Mouse (Mus musculus) right cerebral cortex, adult 2 months (tissue): ENCODE data around the gene Pih1d1.

Experiments used
- DNase-seq, 2 experiments: peaks; one replicate each; pipeline ENCODE4 v3.0.0; 2021 to 2022; ENCODE audit warnings: low spot score in 2 of 2

Pih1d1 gene

DNA sequence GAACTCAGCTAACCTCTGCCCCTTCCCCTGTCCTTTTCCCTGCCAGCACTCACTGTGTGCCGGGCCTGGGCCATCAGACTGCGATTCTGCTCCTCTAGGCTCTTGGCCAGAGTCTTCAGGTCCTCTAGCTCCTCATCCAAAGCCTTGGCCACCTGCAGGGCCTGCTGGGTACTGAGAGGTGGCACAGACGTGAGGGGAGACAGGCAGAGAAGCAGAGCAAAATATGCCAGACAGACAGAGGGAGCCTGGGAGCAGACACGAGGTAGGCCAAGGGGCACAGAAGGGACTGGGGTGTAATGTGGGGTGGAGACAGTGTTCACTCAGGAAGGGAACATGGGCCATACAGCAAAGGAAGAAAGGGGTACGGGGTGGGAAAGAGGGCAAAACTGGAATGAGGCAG is 39.3 kb downstream of the Pih1d1 start:
- DNase-seq, result no peak

DNA sequence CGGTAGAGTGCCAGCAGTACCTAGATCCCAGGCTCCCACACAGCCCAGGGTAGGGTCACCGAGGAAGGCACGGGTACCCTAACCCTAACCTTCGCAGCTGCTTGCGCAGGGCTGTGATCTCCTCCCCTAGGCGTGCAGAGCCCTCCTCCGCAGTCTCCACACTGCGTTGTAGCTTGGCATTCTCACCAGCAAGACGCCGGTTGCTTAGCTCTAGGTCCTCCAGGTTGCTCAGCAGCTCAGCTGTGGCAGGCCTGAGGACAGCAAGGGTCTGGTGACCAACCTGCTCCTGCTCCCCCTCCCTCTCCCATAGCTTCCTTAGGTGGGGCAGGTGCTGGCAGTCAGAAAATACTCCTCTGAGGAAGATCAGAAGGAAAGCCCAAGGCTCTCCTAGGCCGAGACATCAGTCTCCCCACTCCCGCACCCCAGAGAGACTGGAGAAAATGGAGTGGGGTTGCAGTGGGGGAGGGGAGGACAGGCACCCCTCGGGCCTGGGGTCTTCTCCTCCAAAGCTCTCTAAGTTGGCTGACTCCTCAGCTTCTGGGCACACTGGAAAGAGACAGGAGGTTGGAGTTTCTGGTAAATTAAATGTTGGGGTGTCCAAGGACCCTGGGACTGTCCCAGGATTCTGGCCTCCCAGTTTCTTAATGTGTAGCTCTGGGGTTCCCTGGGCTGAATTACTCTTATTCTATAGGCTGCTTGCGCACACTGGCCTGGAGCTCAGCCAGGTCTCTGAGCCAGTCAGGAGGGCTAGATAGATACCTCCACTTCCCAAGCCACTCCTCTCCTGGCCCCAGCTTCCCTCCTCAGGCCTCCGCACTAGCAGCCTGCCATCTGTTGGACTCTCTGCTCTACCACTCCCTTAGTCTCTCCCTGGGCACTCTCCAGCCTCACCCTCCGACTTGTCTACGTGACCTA is 40.0 kb downstream of the Pih1d1 start:
- DNase-seq, result no peak

DNA sequence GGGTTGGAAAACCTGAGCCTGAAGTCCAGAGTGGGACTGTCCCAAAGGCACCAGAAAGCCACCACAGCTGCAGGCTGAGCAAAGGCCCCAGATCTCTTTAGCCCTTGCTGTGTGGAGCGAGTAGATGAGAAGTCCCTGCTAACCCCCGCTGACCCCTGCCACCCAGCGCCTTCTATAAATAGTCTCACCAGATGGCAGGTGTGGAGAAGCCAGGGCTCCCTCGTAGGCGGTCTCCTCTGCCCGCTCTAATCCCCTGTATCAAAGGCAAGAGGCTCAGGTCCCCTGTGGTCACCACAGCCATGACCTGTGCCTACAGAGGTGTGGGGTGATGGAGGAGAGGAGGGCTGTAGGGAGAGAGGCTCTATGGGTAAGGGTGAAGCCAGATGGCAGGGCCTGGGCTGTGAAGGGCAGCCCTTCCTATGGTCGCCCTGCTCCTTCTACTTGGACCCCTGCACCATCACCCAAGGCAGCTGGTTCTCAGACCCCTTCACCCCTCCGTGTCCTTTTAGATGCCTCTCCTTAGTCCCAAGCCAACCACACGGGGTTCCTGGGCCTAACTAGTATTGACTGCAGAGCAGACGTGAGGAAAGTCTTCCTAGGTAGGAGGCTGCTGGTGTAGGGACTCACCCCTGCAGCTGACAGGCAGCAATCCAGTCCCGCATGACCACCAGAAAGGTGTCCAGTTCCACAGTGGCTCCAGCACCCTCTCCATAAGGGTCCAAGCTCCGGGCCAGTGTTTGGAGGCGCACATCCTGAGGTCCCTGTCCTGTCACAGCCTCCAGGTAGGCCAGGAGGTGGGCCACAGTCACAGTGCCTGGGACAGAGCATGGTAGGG is 41.5 kb downstream of the Pih1d1 start:
- DNase-seq, result no peak

GRCm38 (mm10) chr7:45196176-45196535 is 42.1 kb downstream of the Pih1d1 start:
- no peak for DNase-seq

- DNase-seq, result no peak
Observed at GRCm38 (mm10) chr7:45196994-45197393, 42.9 kb downstream of the Pih1d1 start.

GRCm38 (mm10) chr7:45198435-45198834 is 44.3 kb downstream of the Pih1d1 start:
- DNase-seq, result peak; percentile 75 to 83

GRCm38 (mm10) chr7:45198961-45199360 is 44.9 kb downstream of the Pih1d1 start:
- peak; percentile 46 to 67 for DNase-seq

- no peak for DNase-seq
Observed at GRCm38 (mm10) chr7:45202654-45203053, 48.6 kb downstream of the Pih1d1 start.

DNA sequence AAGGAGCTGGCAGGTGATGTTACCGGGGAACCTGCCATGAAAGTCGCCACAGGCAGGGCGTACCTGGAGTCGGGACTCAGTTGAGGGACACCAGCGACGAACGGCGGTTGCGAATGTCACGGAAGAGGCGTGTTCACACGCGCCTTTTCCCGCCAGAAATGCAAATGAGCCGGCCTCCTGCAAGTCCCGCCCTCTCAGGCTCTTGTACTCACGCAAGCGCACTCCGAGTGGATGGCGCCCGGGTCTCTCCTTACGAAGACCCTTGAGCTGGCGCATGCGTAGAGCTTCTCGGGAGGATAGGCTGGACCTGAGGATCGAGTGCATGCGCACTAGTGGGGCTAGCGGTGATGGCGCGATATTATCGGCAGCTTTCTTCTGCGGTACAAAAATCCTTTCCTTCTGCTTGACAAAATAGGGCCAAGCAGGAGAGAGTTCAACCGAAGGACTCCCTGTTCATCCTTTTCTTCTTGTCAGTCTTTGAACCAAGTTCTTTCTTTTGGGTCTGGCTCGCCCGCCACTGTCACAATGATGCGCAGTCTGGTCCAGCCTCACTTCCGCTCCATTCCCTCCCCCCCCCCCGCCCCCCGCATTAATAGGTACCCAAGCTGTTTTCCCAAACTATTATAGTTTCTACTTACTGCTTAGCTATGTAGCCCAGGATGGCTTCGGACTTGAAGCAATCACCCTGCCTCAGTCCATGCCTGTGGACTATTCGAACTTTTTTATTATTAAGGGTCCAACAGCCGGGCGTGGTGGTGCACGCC is 50.5 kb downstream of the Pih1d1 start, which contains the start of gene Ccdc155:
Gene Ccdc155, minus strand, starts transcription at position 513 of the 764 bp plus-strand sequence.
- DNase-seq, result peak; percentile 91 to 93

DNA sequence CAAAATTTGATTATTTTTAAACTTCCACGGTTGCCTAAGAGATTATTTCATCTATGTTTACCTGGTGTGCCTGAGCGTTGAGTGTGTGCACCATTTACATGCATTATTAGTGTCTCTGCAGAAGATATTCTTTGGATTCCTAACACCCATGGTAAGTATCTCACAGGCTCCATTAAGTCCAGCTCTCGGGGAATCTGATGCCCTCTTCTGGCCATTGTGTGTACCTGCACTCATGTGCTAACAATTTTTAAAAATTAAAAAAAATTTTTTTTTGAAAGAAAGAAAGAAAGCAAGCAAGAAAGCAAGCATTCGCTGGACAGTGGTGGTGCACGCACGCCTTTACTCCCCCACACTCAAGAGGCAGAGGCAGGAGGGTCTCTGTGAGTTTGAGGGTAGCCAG is 54.2 kb downstream of the Pih1d1 start:
- no peak for DNase-seq
